Mouse (Mus musculus): ENCODE data around the gene Zfp212. TPM values are rescaled to one million over a fixed set of nuclear protein-coding genes. Genes with fewer than 3 reads are reported as not detected.

Zfp212 gene
- polyA plus RNA-seq (2014; fragmentation: Nextera tagmentation; extraction: Ambion mirVana): 14.9 and 16.2 TPM in 2 replicates

- 1% methylated on average over 67 of the region's 67 CpGs for WGBS
- peak within 1 kb of the TSS; percentile 84 for H3K4me3 ChIP-seq (ENCODE audit: low read depth, low read length)
- H3K27ac ChIP-seq (ENCODE audit: low read depth): peak within 1 kb of the TSS; percentile 97
Measured at GRCm38 (mm10) chr6:47920447-47921340, at the start of gene Zfp212. Gene Zfp212, plus strand, starts transcription at chr6:47920476.

GRCm38 (mm10) chr6:47872266-47872665 lies 48.0 kb upstream of the Zfp212 start:
- no peaks in the 10 kb centered on the region for H3K9me3 ChIP-seq (ENCODE audit: low read depth, low read length)
- DNase-seq (no peak), ATAC-seq (ENCODE audit: insufficient read depth) (no peak)
- no peak overlapping the region for H3K4me2 ChIP-seq
- no peak overlapping the region for H3K27ac ChIP-seq (ENCODE audit: low read depth)
- H3K9ac ChIP-seq: no peak overlapping the region
- no peak for TF ChIP-seq CTCF (IDR thresholded peaks at IDR 0.05; ENCODE audit: low read depth)
- peaks cover 9% of the 10 kb centered on the region; the same call in 1 of the 2 replicates for H3K36me3 ChIP-seq (ENCODE audit: insufficient read depth)
- no peak overlapping the region for H3K4me3 ChIP-seq (ENCODE audit: low read depth, low read length)
- no peaks in the 10 kb centered on the region for H3K27me3 ChIP-seq (ENCODE audit: insufficient read depth, low read length)
- H3K4me1 ChIP-seq (ENCODE audit: insufficient read depth): no peaks in the 10 kb centered on the region
- 83% methylated on average over 5 of the region's 5 CpGs for WGBS

More at GRCm38 (mm10) chr6:47920447-47921340, at the start of gene Zfp212:
- H3K4me1 ChIP-seq (ENCODE audit: insufficient read depth): peaks cover 7% of the 10 kb centered on the region; the same call in 1 of the 2 replicates
- no peaks in the 10 kb centered on the region for H3K27me3 ChIP-seq (ENCODE audit: insufficient read depth, low read length)
- peak; percentile 97 for ATAC-seq (ENCODE audit: insufficient read depth)
- H3K4me2 ChIP-seq: peak within 1 kb of the TSS; percentile 84
- no peaks in the 10 kb centered on the region for H3K36me3 ChIP-seq (ENCODE audit: insufficient read depth)
- H3K9me3 ChIP-seq (ENCODE audit: low read depth, low read length): no peaks in the 10 kb centered on the region
- peak; percentile 72 for TF ChIP-seq CTCF (IDR thresholded peaks at IDR 0.05; ENCODE audit: low read depth)
- DNase-seq: peak; percentile 95
- H3K9ac ChIP-seq: peak within 1 kb of the TSS; percentile 86

- DNase-seq: no peak
- H3K9me3 ChIP-seq (ENCODE audit: low read depth, low read length): no peaks in the 10 kb centered on the region
- H3K9ac ChIP-seq: peak within 1 kb of the TSS; percentile 88
- no peaks in the 10 kb centered on the region for H3K27me3 ChIP-seq (ENCODE audit: insufficient read depth, low read length)
- ATAC-seq (ENCODE audit: insufficient read depth): no peak
- H3K27ac ChIP-seq (ENCODE audit: low read depth): peak within 1 kb of the TSS; percentile 97
- peaks cover 26% of the 10 kb centered on the region for H3K36me3 ChIP-seq (ENCODE audit: insufficient read depth)
- H3K4me2 ChIP-seq: peak within 1 kb of the TSS; percentile 95
- WGBS: 5% methylated on average over 9 of the region's 9 CpGs
- peaks cover 8% of the 10 kb centered on the region; the same call in 1 of the 2 replicates for H3K4me1 ChIP-seq (ENCODE audit: insufficient read depth)
- no peak for TF ChIP-seq CTCF (IDR thresholded peaks at IDR 0.05; ENCODE audit: low read depth)
- peak within 1 kb of the TSS; percentile 87 for H3K4me3 ChIP-seq (ENCODE audit: low read depth, low read length)
Measured at GRCm38 (mm10) chr6:47877058-47877457, 43.2 kb upstream of the Zfp212 start, which contains the start of gene Zfp282. Gene Zfp282, plus strand, starts transcription at chr6:47877204.

- H3K9ac ChIP-seq: peak overlapping the region; percentile 88
- ATAC-seq (ENCODE audit: insufficient read depth) (peak; percentile 98), DNase-seq (peak; percentile 94)
- peaks cover 8% of the 10 kb centered on the region; the same call in 1 of the 2 replicates for H3K4me1 ChIP-seq (ENCODE audit: insufficient read depth)
- H3K4me2 ChIP-seq: peak overlapping the region; percentile 95
- peaks cover 32% of the 10 kb centered on the region for H3K36me3 ChIP-seq (ENCODE audit: insufficient read depth)
- peak; percentile 67 for TF ChIP-seq CTCF (IDR thresholded peaks at IDR 0.05; ENCODE audit: low read depth)
- no peaks in the 10 kb centered on the region for H3K9me3 ChIP-seq (ENCODE audit: low read depth, low read length)
- H3K4me3 ChIP-seq (ENCODE audit: low read depth, low read length): peak overlapping the region; percentile 87
- H3K27me3 ChIP-seq (ENCODE audit: insufficient read depth, low read length): no peaks in the 10 kb centered on the region
- H3K27ac ChIP-seq (ENCODE audit: low read depth): peak overlapping the region; percentile 97
- under 1% methylated on average over 68 of the region's 71 CpGs for WGBS
Measured at GRCm38 (mm10) chr6:47877461-47878132, 42.7 kb upstream of the Zfp212 start.

DNA sequence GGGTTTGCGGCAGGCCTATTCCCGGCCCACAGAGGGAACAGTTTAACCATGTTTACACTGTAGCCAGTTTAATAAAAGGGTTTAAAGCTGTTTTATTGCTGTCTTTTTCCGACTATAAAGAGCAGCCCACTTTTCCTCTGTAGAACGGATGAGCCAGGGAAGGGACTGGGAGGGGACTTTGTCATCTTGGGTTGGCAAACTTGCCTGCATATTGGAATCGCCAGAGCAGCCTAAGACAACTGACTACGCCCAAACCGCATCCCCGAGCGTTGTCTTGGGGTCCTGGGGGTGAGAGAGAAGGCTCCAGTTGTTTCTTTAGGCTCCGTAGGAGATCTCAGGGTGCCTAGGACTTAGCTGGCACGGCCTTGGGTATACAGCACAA lies 42.2 kb upstream of the Zfp212 start:
- H3K9ac ChIP-seq: peak overlapping the region; percentile 88
- no peak for TF ChIP-seq CTCF (IDR thresholded peaks at IDR 0.05; ENCODE audit: low read depth)
- no peak for DNase-seq
- H3K4me1 ChIP-seq (ENCODE audit: insufficient read depth): peaks cover 8% of the 10 kb centered on the region; the same call in 1 of the 2 replicates
- H3K27me3 ChIP-seq (ENCODE audit: insufficient read depth, low read length): no peaks in the 10 kb centered on the region
- peak overlapping the region; percentile 95 for H3K4me2 ChIP-seq
- H3K36me3 ChIP-seq (ENCODE audit: insufficient read depth): peaks cover 37% of the 10 kb centered on the region
- no peaks in the 10 kb centered on the region for H3K9me3 ChIP-seq (ENCODE audit: low read depth, low read length)
- H3K4me3 ChIP-seq (ENCODE audit: low read depth, low read length): peak overlapping the region; percentile 87
- ATAC-seq (ENCODE audit: insufficient read depth): no peak
- under 1% methylated on average over 11 of the region's 11 CpGs for WGBS
- peak overlapping the region; percentile 97 for H3K27ac ChIP-seq (ENCODE audit: low read depth)

DNA sequence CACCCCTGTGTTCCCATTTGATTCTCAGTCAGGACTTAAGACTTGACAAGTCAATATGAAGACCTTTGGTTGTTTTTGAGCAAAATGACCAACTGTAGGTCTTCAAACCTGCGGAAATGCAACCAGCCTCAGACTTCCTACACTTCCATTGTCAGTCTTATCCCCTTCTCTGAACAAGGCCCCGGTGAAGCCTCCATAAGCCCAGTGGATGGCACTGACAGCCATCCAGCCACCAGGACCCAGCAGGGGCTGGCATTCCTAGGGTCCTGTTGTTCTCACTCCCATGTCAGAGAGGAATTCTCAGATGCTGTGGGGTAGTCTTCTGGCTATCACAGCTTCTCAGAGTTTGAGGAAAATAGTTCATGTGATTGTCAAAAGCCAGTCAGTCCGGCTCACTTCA lies 41.7 kb upstream of the Zfp212 start:
- H3K4me1 ChIP-seq (ENCODE audit: insufficient read depth): peaks cover 8% of the 10 kb centered on the region; the same call in 1 of the 2 replicates
- H3K27me3 ChIP-seq (ENCODE audit: insufficient read depth, low read length): no peaks in the 10 kb centered on the region
- peak overlapping the region; percentile 88 for H3K9ac ChIP-seq
- TF ChIP-seq CTCF (IDR thresholded peaks at IDR 0.05; ENCODE audit: low read depth): no peak
- 32% methylated on average over 3 of the region's 3 CpGs for WGBS
- H3K27ac ChIP-seq (ENCODE audit: low read depth): peak overlapping the region; percentile 97; the same call in 1 of the 2 replicates
- DNase-seq: peak; percentile 2
- H3K9me3 ChIP-seq (ENCODE audit: low read depth, low read length): no peaks in the 10 kb centered on the region
- H3K4me3 ChIP-seq (ENCODE audit: low read depth, low read length): peak overlapping the region; percentile 87
- peaks cover 42% of the 10 kb centered on the region for H3K36me3 ChIP-seq (ENCODE audit: insufficient read depth)
- ATAC-seq (ENCODE audit: insufficient read depth): no peak
- H3K4me2 ChIP-seq: peak overlapping the region; percentile 95

Measured in lung, embryonic 14.5 days (tissue).